Mouse (Mus musculus) spleen, postnatal 4 days (tissue): ENCODE data around the gene Zmynd12.

Experiments used
- DNase-seq, 2 experiments: peaks; one replicate each; pipeline ENCODE4 v3.0.0; 2022; ENCODE audit warnings: low spot score in 2 of 2

Gene Zmynd12

GRCm38 (mm10) chr4:119447786-119448185, 25.2 kb downstream of the Zmynd12 start:
- no peak for DNase-seq

GRCm38 (mm10) chr4:119450436-119450835, 27.8 kb downstream of the Zmynd12 start:
- DNase-seq = no peak

DNA sequence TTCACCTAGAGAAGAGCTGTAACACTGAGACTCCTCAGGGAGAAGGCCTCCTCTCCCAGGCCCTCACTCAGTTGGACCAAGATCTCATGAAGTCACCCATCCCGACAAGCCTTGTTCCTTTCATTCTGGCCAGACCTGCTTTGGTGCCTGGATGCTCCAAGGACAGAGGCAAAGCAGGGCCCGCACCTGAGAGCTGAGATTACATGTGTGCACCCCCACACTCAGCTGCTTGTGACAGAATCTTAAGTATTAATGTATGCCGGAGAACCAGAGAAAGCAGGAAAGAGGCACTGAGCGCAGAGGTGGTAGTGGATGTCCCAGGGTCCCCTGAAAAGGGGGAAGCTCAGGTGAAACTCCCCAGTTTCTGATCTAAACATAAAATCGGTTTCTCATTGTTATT, 30.5 kb downstream of the Zmynd12 start:
- DNase-seq = no peak

DNA sequence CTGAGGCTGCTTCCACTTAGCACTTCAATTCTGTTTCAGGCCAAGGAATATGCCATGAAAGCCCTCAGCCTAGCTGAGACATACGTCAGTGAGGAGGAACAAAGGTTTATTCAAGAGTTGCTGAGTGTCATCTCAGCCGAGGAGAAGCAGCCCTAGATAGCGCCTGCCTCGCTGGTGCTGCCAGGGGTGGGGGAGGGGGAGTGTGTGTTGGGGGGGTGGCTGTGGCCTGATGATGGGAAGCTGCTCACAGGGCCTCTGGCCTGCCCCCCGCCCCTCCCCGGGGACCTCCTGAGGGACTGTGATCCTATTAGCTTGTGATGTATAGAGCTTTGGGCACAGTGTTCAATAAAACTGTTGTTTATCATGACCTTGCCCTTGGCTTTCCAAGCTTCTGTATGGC, 30.9 kb downstream of the Zmynd12 start:
- no peak for DNase-seq

DNA sequence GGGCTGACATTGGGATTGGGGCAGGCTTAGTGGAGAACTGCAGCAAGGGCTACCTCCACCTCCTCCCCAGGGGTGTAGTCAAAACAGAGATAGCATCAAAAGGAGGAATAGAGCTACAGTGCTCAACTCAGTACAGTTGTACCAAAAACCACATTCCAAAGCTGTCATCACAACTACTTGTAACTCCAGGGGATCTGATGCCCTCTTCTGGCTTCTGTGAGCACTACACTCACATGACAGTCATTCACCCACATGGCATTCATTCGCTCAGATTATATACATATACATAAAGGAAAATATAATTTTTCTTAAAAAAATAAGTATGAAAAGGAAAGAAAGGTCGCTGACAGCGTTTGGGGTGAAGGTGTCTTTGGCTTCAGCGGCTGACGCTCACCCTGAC, 37.7 kb downstream of the Zmynd12 start:
- DNase-seq = peak in 1 of 2 experiments; percentile 19

DNA sequence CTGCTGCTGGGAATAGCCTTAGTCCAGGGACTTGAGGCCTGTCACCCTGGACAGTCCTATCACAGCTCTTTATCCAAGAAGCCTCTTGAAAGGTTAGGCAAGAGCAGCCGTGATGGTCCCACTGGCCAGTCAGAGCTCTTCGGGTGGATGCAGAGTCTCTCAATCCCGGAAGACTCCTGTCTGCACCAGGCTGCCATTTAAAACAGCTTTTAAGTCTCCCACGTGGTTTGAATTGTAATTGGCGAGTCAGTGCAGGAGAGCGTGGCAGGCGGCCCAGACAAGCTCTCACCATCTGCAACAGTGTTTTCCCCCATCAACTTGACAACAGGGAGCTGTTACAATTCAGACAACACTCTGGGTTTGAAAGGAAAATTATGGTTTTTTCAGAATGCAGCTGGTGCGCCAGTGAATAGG, 38.1 kb downstream of the Zmynd12 start:
- no peak for DNase-seq

- no peak for DNase-seq
Measured at GRCm38 (mm10) chr4:119462457-119462856, 39.8 kb downstream of the Zmynd12 start.

DNA sequence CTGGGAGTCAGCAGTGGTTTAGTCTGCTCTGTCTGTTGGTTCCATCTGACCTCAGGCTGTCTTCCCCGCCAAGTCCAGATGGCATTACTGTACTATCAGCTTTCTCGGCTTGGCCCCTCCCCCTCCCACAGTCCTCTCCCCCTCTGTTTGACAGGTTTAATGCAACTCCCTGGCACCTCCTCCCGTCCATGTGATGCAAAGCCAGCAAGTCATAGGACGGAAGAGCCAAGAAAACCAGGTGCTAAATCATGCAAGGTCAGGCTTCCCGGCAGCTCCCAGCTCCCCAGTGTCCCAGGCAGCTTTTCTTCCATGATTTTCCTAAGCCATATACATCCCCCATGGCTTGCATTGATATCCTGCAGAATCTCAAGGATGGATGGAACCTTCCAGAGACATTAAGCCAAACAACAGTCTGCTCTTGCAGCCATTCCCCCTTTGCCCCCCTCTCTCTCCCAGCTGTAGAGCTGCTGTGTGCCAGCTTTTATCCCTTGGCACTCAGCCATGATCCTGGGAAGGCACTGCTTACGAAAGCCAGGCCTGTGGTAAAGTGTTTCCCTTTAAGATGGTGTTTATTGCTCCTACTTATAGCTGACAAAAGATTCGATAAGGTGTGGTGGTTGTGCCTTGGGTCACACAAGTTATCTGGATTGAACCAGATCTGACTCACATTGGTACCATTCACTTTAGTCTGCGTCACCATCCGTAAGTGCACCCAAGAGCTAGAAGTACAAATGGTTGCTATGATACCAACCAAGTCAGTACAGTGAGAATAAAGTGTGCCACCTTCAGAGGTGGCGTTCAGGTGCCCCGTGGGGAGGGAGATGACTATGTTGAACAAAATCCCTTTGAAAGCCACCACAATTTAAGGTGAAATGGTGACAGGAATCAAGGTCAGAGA, 40.5 kb downstream of the Zmynd12 start:
- peak in 1 of 2 experiments; percentile 33 for DNase-seq

- peak in 1 of 2 experiments; percentile 15 for DNase-seq
Measured at GRCm38 (mm10) chr4:119463756-119464419, 41.3 kb downstream of the Zmynd12 start.

DNA sequence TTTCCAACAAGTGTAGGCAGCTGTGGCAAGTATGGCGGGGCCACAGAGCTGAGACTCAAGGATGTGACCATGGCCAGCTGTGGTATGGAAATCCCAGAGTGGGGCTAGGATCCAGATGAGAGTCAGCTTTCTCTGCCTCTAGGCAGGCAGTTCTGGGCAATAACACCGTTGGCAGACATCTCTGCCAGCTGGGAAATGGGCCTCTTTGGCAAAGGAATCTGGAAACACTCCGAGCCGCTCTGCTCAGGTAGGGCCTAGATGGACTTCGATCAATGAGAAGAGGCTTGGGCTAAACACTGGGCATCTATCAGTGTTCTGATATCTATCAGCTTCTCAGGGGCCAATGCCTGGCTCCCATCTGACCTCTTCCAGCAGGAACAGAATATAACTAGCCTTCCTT, 43.2 kb downstream of the Zmynd12 start:
- no peak for DNase-seq

- DNase-seq = no peak
Measured at GRCm38 (mm10) chr4:119467720-119468380, 45.2 kb downstream of the Zmynd12 start.

- DNase-seq = no peak
Measured at GRCm38 (mm10) chr4:119472545-119472944, 49.9 kb downstream of the Zmynd12 start.

GRCm38 (mm10) chr4:119473150-119473549, 50.5 kb downstream of the Zmynd12 start:
- DNase-seq = no peak

- DNase-seq = no peak
Measured at GRCm38 (mm10) chr4:119483051-119483450, 60.4 kb downstream of the Zmynd12 start.

- no peak for DNase-seq
Measured at GRCm38 (mm10) chr4:119484882-119485281, 62.3 kb downstream of the Zmynd12 start.

DNA sequence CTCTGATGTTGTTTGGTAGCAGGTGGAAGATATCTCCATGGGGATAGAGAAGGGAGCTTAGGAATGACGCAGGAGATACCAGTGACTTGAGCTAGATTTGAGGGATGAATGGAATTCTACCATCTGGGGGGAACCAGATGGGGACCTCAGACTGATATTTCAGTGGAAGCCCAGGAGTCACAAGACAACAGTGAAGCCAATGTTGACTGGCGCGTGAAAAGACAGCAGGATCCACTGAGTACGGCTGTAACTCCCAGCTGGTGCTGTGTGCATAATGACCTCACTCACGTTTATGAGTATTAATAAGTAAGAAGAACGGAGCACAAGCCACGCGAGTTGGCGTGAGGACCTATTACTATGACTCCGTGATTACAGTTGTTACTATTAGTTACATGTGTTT, 67.1 kb downstream of the Zmynd12 start:
- DNase-seq = no peak

GRCm38 (mm10) chr4:119490806-119491205, 68.2 kb downstream of the Zmynd12 start:
- peak; percentile 18 to 69 for DNase-seq

DNA sequence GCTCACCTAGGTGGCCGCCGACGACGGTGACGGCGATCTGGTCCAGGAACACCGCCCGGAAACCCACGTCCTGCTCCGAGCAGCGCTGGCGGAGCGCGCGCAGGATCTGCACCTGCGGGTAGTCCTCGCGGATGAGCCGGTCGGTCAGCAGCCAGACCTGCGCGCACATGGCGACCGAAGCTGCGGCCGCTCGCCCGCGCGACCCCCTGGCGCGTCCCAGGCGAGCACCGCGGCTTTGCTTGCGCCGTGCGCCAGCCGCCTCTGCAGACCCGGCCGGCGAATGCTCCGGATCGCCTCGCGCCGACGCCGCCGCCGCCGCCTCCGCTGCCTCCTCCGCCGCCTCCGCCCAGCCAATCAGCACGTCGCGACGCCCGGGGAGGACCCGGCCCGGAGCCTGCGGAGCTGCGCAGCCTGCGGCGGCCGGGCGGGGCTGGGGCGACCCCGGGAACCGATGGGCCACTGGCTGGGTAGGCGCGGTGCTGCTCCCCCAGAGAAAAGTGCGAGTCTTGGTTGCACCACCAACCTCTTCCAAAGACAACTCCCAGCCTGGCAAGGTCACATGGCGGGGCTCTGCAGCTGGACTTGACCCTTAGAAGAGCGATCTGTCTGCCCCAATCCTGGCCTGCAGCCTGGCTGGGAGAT, 69.8 kb downstream of the Zmynd12 start, which contains the start of gene Rimkla:
Gene Rimkla, minus strand, starts transcription at position 338 of the 642 bp plus-strand sequence.
- DNase-seq = peak; percentile 14 to 64

- no peak for DNase-seq
Measured at GRCm38 (mm10) chr4:119492933-119493327, 70.3 kb downstream of the Zmynd12 start.

DNA sequence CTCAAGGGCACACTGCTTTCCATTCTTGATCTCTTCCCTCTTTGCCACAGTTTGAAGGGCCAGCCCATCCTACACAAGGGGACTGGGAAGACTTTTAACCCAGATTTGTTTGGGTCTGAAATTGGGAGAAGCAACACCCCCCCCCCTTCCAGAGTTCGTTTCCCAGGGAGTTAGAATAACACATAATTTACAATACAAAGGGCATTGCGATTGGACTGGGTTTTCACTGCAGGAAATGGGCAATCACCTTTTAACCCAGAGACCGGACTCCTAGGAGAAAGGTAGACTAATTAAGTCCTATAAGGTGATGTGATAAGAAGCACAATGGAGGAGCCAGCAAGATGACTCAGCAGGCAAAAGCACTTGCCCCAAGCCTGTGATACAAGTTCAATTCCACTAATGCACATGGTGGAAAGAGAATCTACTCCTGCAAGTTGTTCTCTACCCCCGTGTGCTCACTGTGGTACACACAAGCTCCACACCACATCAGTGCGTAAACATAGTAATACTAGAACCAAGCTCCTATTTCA, 75.8 kb downstream of the Zmynd12 start:
- no peak for DNase-seq

DNA sequence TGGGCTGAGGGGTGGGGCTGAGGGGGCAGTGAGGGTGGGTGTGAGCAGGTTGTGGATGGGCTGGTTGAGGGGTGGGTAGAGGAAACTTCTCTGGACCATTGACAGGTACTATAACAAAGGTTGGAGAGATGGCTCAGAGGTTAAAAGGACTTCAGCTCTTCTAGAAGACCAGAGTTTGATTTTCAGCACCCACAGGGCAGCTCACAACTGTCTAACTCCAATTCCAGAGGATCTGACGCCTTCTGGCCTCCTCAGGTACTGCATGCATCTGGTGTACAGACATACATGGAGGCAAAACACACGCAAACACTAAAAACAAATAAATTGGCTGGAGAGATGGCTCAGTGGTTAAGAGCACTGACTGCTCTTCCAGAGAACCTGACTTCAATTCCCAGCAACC, 89.0 kb downstream of the Zmynd12 start:
- no peak for DNase-seq

DNA sequence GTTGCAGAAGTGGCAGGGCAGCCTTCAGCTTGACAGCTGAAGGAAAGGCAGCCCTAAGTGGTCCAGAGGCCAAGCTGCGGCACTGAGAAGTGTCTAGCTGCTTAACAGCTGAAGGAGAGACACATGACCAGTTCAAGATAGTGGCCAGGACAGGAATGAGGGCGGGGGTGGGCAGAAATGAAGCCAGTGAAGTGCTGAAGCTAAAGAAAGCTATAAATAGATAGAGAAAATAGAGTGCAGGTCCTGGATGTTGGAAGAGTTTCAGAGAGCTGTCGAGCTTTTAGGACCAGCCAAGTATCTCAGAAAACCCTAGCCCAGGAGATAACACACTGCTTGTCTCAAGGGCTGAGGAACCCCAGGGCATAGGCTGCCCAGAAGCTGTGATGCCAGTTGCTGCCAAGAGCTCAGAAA, 90.1 kb downstream of the Zmynd12 start:
- DNase-seq = no peak
